Mouse (Mus musculus) c-Kit-positive CD71-positive TER-119-positive erythroid progenitor cells, embryonic 14.5 days (primary cell): Measurements from ENCODE around the gene Gpm6a.
"Not testable (repeated sequence)": the region's sequence is repeated elsewhere in the genome, so short reads cannot be mapped to it uniquely, and the experiment has no call there.

ENCODE experiments used
- DNase-seq: peaks from one replicate; pipeline ENCODE4 v3.0.0-alpha.2; 2013; ENCODE audit warnings: low spot score

The Gpm6a gene

DNA sequence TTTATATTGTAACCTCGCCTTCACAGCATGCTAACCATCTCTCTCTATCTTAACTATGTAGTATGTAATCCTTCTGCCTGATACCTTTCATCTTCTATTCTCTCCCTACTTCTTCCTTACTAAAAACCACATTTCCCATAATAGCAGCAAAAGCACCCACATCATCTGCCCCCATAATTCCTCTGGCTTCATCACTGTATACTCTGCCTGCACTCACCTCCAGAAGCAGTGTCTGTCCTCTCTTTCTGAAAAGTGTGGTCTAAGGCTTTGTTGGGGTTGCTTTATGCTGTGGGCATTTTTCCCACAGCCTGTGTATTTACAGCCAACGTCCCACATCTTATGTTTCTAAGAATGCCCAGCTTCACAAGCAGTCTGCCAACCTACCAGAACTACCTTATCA, 57.6 kb downstream of the Gpm6a start:
- no peak for DNase-seq

DNA sequence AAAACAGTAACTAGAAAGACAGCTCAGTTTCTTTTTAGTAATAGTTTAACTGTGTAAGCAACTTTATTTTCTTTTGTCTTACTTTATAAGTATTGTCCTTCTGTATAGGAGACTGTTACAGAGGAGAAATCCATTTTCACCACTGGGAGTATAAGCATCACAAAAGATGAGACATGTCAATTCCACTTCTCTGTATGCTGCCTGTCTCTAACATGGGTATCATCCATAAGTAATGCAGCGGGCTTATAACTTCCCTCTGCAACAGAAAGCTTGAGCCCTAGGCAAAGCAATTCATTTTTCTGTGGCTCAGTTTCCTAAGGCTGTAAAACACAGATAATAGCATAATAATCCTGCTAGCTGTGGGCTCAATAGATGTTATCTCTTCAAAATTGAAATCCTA, 62.4 kb downstream of the Gpm6a start:
- no peak for DNase-seq

DNA sequence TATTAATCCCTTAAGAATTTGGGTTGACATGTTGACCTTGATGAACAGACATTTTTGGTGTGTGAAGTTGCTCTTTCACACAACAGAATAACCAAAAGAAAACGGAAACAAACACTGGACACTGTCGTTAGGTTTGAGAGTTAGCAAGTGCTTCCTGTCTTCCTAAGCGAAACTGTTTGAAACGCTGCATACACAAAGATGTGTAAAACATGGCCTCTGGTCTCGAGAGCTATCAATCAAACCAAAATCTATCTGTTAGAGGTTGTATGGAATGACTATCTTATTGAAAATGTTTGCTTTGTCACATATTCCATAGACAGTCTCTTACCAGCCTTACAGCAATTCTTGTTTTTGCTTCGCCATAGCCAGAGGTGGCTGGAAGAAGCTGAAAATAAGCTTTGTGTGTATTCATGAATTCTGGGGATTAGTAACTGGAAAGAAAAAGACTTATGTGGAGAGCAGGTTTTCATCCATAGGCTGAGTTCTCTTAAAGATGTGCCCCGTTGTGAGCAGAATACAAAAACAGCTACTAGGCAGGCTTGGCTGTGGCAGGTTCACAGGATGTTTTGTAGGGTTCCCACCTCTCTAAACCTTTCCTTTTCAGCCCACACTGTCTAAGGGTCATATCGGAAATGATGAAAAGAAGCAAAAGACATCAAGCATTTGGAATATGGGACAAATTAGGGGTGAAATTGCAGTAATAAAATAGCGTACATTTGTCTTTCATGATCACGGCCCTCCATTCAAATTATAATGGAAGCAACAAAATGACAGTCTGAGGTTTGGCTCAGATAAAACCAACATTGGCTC, 71.4 kb downstream of the Gpm6a start:
- DNase-seq: no peak

DNA sequence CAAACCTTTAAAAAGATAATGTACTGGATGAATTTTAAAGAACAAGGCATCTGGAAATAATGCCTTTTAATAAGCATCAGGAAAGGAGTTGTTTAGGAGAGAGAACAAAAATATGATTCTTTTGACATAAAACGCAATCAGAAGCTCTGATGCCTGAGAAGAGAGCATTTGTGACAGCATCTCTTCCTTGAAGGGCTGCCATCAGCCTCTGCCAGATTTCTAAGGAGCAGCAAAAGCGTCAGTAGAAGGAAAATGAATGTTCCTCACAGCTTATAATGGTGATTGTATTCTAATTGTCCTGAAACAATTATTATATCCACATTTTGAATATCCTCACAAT, 72.0 kb downstream of the Gpm6a start:
- DNase-seq: no peak

DNA sequence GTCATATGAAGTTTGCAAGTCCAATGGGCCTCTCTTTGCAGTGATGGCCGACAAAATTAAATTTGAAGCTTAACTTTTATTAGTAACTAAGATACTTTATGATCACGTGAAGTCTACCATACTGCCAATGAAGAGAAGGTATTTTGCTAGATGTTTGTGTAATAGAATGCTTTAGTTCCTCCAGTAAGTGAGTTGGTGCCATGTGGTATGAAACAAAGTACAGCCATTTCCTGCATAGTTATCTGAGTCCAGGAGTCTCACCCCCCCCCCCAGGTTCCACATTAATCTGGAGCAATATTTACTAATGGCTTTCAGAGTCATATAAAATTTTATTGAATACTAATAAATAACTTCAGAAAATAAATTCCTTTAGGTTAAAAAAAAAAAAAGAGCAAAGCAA, 73.7 kb downstream of the Gpm6a start:
- DNase-seq: no peak

DNA sequence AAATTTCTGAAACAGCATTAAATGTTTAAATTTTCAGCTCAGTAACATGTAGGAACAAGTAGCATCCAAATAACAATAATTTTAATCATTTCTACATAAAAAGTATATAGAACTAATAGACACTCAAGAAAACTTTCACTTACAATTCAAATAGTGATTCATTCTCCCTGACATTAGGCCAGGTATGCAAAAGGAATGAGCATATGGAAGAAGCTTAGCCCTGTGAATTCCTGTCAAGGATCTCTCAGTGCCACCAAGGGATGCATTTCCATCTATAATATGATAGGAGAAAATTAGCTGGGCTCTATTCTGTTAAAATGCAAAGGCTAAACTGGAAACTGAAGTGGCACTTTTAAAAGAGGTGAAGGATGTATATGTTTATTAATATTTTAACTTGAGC, 76.5 kb downstream of the Gpm6a start:
- no peak for DNase-seq

DNA sequence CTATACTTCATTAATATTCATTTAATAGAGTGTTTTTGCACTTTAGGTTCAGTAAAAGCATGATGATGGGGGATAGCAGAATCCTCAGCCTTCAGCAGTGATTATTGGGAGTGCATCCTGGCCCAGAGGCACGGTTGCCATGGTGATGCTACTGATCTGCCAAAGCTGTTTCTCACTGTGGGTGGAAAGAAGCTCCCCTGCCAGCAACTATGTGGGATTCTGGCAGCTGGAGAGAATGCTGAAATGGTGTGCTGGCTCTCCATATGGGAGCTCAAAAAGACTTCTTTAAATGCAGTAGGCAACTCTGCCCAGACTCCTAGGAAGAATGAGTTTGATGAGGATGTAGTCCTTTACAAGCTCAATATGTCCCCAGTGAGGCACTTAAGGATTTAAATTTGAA, 79.7 kb downstream of the Gpm6a start:
- DNase-seq: no peak

DNA sequence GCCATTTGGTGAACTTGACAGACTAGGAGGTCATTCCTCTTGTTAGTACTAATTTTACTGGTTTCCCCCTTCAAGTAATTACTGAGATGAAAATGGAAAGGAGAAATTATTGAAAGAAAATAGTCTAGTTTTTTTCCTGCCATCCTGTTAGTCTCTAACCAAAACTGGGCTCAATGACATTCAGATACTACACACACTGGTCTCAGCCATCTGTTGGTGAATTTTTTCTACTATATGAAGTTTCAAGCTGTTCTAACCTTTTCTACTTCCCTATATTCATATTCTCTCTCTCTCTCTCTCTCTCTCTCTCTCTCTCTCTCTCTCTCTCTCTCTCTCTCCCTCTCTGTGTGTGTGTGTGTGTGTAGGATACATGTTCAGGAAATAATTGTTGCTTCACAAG, 80.8 kb downstream of the Gpm6a start:
- DNase-seq: no peak

DNA sequence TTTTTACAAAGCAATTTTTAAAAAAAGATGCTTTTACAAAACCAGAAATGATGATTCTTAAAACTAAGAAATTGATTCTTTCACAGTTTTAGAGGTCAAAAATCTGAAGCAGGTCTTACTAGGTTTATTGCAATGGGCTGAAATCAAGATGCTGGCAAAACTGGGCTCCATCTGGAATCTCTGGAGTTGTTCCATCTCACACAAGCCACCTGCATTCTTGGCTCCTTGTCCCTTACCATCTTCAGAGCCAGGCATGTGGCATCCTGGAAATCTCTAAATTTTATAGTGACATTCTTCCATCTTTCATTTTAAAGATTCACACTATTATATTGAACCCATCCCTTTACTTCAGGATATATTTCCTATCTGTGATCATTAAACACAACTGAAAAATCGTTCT, 88.3 kb downstream of the Gpm6a start:
- DNase-seq: no peak

DNA sequence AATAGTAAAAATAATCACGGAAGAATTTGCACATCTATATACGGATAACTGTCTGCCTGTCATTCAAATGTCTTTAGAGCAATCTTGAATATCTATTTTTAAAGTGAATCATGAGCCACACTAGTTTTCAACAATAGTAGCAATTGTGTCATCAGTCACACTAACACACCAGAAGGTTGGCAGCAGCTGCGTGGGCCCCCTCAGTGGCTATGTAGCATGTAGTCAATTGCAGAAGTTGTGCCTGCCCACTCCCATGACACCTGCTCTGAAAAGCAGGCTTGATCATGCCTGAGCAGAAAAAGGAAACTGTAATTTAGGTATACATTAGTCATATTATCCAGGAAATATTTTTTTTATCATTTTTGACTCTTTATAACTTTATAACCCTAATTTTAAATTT, 93.8 kb downstream of the Gpm6a start:
- no peak for DNase-seq

DNA sequence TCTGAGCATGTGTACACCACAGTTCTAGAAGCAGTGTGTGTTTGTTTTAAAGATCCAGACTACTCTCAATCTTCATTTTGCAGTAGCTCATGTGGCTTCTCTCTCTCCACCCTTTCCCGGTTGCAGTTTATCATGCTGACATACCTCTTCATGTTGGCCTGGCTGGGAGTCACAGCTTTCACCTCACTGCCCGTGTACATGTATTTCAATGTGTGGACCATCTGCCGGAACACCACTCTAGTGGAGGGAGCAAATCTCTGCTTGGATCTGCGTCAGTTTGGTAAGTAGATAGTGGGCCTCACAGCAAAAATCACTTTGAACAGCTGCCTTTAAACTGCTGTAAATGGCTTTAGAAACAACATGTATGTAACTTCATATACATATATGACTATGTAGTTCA, 95.3 kb downstream of the Gpm6a start:
- DNase-seq: no peak

DNA sequence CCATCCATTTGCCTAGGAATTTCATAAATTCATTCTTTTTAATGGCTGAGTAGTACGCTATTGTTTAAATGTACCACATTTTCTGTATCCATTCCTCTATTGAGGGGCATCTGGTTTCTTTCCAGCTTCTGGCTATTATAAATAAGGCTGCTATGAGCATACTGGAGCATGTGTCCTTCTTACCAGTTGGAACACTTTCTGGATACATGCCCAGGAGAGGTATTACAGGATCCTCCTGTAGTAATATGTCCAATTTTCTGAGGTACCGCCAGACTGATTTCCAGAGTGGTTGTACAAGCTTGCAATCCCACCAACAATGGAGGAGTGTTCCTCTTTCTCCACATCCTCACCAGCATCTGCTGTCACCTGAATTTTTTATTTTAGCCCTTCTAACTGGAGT, 114.2 kb downstream of the Gpm6a start:
- DNase-seq: not testable (repeated sequence)

DNA sequence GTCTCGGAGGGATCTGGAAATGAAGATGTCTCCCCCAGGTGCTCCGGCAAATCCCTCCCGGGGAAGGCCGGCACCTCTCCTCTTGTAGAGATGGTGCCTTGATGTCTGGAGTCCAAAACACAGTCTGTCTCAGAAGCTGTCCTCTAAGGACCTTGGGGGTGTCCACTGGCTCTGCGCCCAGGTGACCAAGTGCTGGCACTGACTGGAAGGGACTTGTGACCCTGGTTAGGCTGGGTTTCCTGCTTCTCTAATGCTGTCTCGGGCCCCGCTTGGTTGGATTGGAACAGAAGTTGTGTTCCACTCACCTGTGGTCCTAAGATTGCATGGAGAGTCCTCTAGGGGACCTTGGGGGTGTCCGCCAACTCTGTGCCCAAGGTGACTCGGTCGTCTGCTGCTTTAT, 118.8 kb downstream of the Gpm6a start:
- DNase-seq: no peak

DNA sequence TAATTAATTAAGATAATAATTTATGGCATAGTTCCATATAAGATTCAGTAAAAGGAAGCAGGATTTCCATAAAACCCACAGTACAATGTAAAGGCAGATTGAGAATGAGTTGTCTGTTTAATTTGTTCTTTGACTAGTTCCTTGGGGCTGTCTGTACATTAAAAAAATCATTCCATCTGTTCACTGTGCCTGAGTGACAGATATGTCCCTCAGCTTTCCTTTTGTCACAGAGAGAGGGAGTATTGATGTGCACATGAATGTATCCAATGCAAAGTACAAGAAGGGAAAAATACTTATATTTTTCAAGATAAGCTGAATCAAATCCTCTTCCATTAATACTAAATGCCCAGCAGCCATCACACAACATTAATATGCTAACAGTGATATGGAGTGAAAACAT, 147.6 kb downstream of the Gpm6a start:
- DNase-seq: no peak

DNA sequence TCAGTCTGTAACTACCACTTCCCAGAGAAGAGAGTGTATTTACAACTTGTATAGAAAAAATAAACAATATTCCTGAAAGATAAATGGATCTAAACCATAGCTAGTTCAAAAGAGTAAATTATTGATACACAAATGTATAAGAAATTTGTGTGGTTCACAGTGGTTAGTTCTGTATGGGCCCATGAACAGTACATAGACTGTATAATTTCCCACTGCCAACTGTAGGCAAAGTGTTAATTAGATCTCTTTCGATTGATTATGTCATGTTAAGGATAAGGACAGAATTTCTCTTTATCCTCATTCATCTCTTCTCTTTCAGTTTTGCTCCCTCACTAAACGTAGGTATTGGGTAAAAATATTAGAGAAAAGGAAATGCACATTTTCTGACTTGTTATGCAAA, 148.4 kb downstream of the Gpm6a start:
- no peak for DNase-seq

DNA sequence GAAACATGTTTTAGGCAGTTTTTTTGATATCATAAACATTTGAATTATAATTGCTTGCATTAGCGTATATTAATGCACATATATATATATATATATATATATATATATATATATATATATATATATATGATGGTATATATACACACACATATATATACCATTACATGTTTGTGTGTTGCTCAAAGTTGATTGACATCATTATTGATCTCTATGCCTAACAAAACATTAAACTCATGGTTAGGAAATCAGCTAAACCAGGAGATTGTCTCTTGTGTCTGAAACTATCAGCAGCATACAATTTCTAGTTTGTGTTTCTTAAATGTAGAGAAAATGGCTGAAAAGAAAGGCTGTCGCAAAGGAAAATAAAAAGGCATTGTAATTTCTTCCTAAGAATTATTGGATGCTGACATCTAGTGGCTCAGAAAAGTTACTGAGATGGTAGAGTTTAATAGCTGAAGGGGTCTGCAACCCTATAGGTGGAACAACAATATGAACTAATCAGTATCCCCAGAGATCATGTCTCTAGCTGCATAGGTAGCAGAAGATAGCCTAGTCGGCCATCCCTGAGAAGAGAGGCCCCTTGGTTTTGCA, 149.3 kb downstream of the Gpm6a start:
- no peak for DNase-seq
